Mouse (Mus musculus): ENCODE measurements around the gene Card6.
A peak's percentile ranks its signal among the peaks of the same experiment; 100 is the strongest.

DNA sequence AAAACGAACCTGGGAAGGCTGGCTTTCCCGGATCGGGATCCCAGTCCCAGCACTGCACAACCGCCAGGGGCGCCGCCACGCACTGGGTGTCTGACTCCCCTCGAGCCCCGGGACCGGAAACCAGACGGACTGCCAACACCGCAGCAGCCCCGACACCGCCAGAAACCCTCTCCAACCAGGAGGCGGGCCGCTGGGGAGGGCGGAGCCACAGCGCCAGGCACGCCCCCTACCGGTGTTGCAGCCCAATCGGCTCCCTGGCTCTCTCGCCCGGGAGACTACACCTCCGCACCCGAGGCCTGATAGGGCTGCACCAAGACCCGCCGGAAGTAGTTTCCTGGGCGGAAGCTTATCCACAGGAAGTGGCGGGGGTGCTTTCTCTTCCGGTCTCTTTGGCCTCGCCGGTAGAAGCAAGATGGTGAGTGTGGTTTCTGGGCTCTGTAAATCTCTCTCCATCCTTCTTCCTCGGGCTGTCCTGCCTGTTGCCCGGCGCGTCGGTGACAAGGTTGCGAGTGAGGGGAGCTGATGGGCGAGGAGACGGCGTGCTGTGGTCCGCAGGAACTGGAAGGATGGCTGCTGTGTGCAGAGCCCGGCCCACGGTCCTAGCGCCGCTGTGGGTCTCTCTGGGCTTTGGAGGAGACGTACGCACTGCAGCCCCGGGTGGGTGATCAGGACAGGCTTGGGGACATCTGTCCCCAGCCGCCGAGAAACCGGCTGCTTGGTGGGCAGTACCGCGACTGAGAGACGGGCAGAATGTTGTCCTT lies 8.1 kb upstream of the Card6 start, which contains the start of gene Rpl37:
- TF ChIP-seq BHLHE40 (IDR thresholded peaks at IDR 0.05; ENCODE audit: low read depth, low read length) (peak; percentile 54; the same call in 1 of the 2 replicates), CTCF (conservative IDR thresholded peaks at IDR 0.05 in 1 of 2, IDR thresholded peaks at IDR 0.05 in 1 of 2; ENCODE audit: low read depth in 2 of 2, low read length in 2 of 2) (peak in 1 of 2 experiments; percentile 66; a peak in 3 of 4 replicates), POLR2A (IDR thresholded peaks at IDR 0.05; ENCODE audit: low read depth, low read length) (peak; percentile 92), NELFE (IDR thresholded peaks at IDR 0.05; ENCODE audit: low read depth, low read length) (peak; percentile 96), EP300 (IDR thresholded peaks at IDR 0.05; ENCODE audit: low read length) (no peak), UBTF (IDR thresholded peaks at IDR 0.05; ENCODE audit: low read depth, low read length) (peak; percentile 48; the same call in 1 of the 2 replicates), E2F4 (IDR thresholded peaks at IDR 0.05; ENCODE audit: insufficient replicate concordance, low read depth, low read length) (no peak), ELF1 (IDR thresholded peaks at IDR 0.05; ENCODE audit: low read depth, low read length) (peak; percentile 94), ZNF384 (IDR thresholded peaks at IDR 0.05; ENCODE audit: low read depth, low read length) (no peak), MEF2A (IDR thresholded peaks at IDR 0.05; ENCODE audit: borderline replicate concordance, low read depth, low read length) (peak; percentile 56), KAT2A (IDR thresholded peaks at IDR 0.05; ENCODE audit: insufficient replicate concordance, low read length) (peak; percentile 92; the same call in 1 of the 2 replicates)
